Comparison of ENCODE assay signal across 38 mouse cellular contexts in genomic region chr6:78425497-78425896, GRCm38 (mm10). TPM values are rescaled to one million over a fixed set of nuclear protein-coding genes. Genes with fewer than 3 reads are reported as not detected.
"Had no signal": no experiment of that assay in that cellular context is flagged by ENCODE, and none has a peak within 500 bp of the region (broad histone marks: within the 10 kb centered on the region; RNA-seq: fewer than 3 reads in every experiment).

No protein-coding gene starts in this region.

- H3K27me3 ChIP-seq: heart, embryonic 13.5 days; heart, embryonic 15.5 days; hindbrain, embryonic 13.5 days; hindbrain, embryonic 15.5 days; limb, embryonic 12.5 days; liver, embryonic 13.5 days; liver, embryonic 15.5 days had no signal

- H3K4me1 ChIP-seq: heart, embryonic 10.5 days; heart, embryonic 13.5 days; heart, embryonic 15.5 days; hindbrain, embryonic 13.5 days; hindbrain, embryonic 15.5 days; limb, embryonic 10.5 days; limb, embryonic 12.5 days; liver, embryonic 13.5 days; liver, embryonic 15.5 days had no signal

- ATAC-seq: forebrain, postnatal 0 days; hindbrain, postnatal 0 days had no signal

- H3K36me3 ChIP-seq: heart, embryonic 10.5 days; heart, embryonic 13.5 days; heart, embryonic 15.5 days; hindbrain, embryonic 13.5 days; hindbrain, embryonic 15.5 days; limb, embryonic 10.5 days; limb, embryonic 12.5 days; liver, embryonic 13.5 days; liver, embryonic 15.5 days had no signal

- H3K4me3 ChIP-seq: heart, adult 2 months; heart, embryonic 10.5 days; heart, embryonic 13.5 days; heart, embryonic 15.5 days; hindbrain, embryonic 13.5 days; hindbrain, embryonic 15.5 days; left cerebral cortex, adult 2 months; limb, embryonic 10.5 days; limb, embryonic 12.5 days; liver, embryonic 13.5 days; liver, embryonic 15.5 days had no signal

- H3K9me3 ChIP-seq: heart, embryonic 10.5 days; heart, embryonic 13.5 days; hindbrain, embryonic 13.5 days; hindbrain, embryonic 15.5 days; limb, embryonic 10.5 days; limb, embryonic 12.5 days; liver, embryonic 13.5 days; liver, embryonic 15.5 days had no signal

- DNase-seq: forebrain, postnatal 0 days; gastrocnemius, postnatal 14 days; gastrocnemius, postnatal 36 days; heart, adult 11 months; heart, adult 2 months; heart, postnatal 14 days; heart, postnatal 36 days; kidney, adult 18-20 months; kidney, adult 8-10 months; kidney, postnatal 10 days; kidney, postnatal 25 days; liver; liver, embryonic 13.5 days had no signal

- H3K4me2 ChIP-seq: heart, embryonic 13.5 days; heart, embryonic 15.5 days; hindbrain, embryonic 13.5 days; hindbrain, embryonic 15.5 days; limb, embryonic 12.5 days; liver, embryonic 13.5 days; liver, embryonic 15.5 days had no signal

- H3K27ac ChIP-seq: heart, adult 2 months; heart, embryonic 10.5 days; heart, embryonic 13.5 days; heart, embryonic 15.5 days; hindbrain, embryonic 13.5 days; hindbrain, embryonic 15.5 days; hindbrain, postnatal 0 days; left cerebral cortex, adult 2 months; limb, embryonic 10.5 days; limb, embryonic 12.5 days; liver, embryonic 13.5 days; liver, embryonic 15.5 days had no signal

- H3K9ac ChIP-seq: forebrain, postnatal 0 days; heart, embryonic 13.5 days; heart, embryonic 15.5 days; hindbrain, embryonic 13.5 days; hindbrain, embryonic 15.5 days; limb, embryonic 12.5 days; liver, embryonic 13.5 days; liver, embryonic 15.5 days had no signal

RNA-seq across cellular contexts. Expression of gene Reg1, which starts 3.0 kb away (rescaled TPM):
- total RNA-seq: forebrain, postnatal 0 days; gastrocnemius, adult 18-20 months; gastrocnemius, adult 8-10 months; gastrocnemius, postnatal 14 days; gastrocnemius, postnatal 36 days; heart, adult 2 months; heart, postnatal 14 days; heart, postnatal 36 days; hematopoietic stem cell, adult 5-6 weeks; hindbrain, postnatal 0 days; layer of hippocampus, adult 18-20 months; layer of hippocampus, postnatal 10 days; layer of hippocampus, postnatal 25 days; left cerebral cortex, adult 2 months; left cerebral cortex, postnatal 14 days; left cerebral cortex, postnatal 36 days had no signal
- polyA plus RNA-seq: forebrain, postnatal 0 days; heart, adult 2 months; heart, embryonic 10.5 days; heart, embryonic 13.5 days; heart, embryonic 15.5 days; heart, postnatal 0 days; hindbrain, embryonic 11.5 days; hindbrain, embryonic 13.5 days; hindbrain, embryonic 15.5 days; hindbrain, postnatal 0 days; kidney, embryonic 14.5 days; kidney, embryonic 16.5 days; limb, embryonic 10.5 days; limb, embryonic 12.5 days; limb, embryonic 14.5 days; liver, embryonic 13.5 days; liver, embryonic 15.5 days had no signal

RNA-seq across cellular contexts. Expression of gene Reg2, which starts 30.1 kb away (rescaled TPM):
- total RNA-seq: forebrain, postnatal 0 days; gastrocnemius, adult 18-20 months; gastrocnemius, adult 8-10 months; gastrocnemius, postnatal 14 days; gastrocnemius, postnatal 36 days; heart, adult 2 months; heart, postnatal 14 days; heart, postnatal 36 days; hematopoietic stem cell, adult 5-6 weeks; hindbrain, postnatal 0 days; layer of hippocampus, adult 18-20 months; layer of hippocampus, postnatal 10 days; layer of hippocampus, postnatal 25 days; left cerebral cortex, adult 2 months; left cerebral cortex, postnatal 14 days; left cerebral cortex, postnatal 36 days had no signal
- polyA plus RNA-seq: forebrain, postnatal 0 days; gonadal fat pad, adult 2 months; heart, adult 2 months; heart, embryonic 10.5 days; heart, embryonic 13.5 days; heart, embryonic 15.5 days; heart, postnatal 0 days; hindbrain, embryonic 11.5 days; hindbrain, embryonic 13.5 days; hindbrain, embryonic 15.5 days; hindbrain, postnatal 0 days; intestine, embryonic 14.5 days; kidney, embryonic 14.5 days; kidney, embryonic 16.5 days; limb, embryonic 10.5 days; limb, embryonic 12.5 days; limb, embryonic 14.5 days; liver, embryonic 13.5 days; liver, embryonic 15.5 days had no signal

RNA-seq across cellular contexts. Expression of gene Reg3g, which starts 43.2 kb away (rescaled TPM):
- total RNA-seq: forebrain, postnatal 0 days; gastrocnemius, adult 18-20 months; gastrocnemius, adult 8-10 months; gastrocnemius, postnatal 14 days; gastrocnemius, postnatal 36 days; heart, adult 2 months; heart, postnatal 36 days; hematopoietic stem cell, adult 5-6 weeks; hindbrain, postnatal 0 days; layer of hippocampus, adult 18-20 months; layer of hippocampus, postnatal 10 days; layer of hippocampus, postnatal 25 days; left cerebral cortex, adult 2 months; left cerebral cortex, postnatal 14 days; left cerebral cortex, postnatal 36 days had no signal
- polyA plus RNA-seq: forebrain, postnatal 0 days; gonadal fat pad, adult 2 months; heart, embryonic 10.5 days; heart, embryonic 13.5 days; hindbrain, embryonic 11.5 days; hindbrain, embryonic 13.5 days; hindbrain, embryonic 15.5 days; hindbrain, postnatal 0 days; intestine, embryonic 14.5 days; kidney, embryonic 14.5 days; kidney, embryonic 16.5 days; limb, embryonic 10.5 days; limb, embryonic 12.5 days; limb, embryonic 14.5 days; liver, embryonic 13.5 days; liver, embryonic 15.5 days had no signal

RNA-seq across cellular contexts. Expression of gene Reg3a, which starts 45.0 kb away (rescaled TPM):
- total RNA-seq: forebrain, postnatal 0 days; gastrocnemius, adult 18-20 months; gastrocnemius, adult 8-10 months; gastrocnemius, postnatal 14 days; gastrocnemius, postnatal 36 days; heart, adult 2 months; heart, postnatal 14 days; heart, postnatal 36 days; hematopoietic stem cell, adult 5-6 weeks; layer of hippocampus, adult 18-20 months; layer of hippocampus, postnatal 10 days; layer of hippocampus, postnatal 25 days; left cerebral cortex, adult 2 months; left cerebral cortex, postnatal 14 days; left cerebral cortex, postnatal 36 days had no signal
- polyA plus RNA-seq: forebrain, postnatal 0 days; gonadal fat pad, adult 2 months; heart, adult 2 months; heart, embryonic 10.5 days; heart, embryonic 13.5 days; heart, embryonic 15.5 days; heart, postnatal 0 days; hindbrain, embryonic 11.5 days; hindbrain, embryonic 13.5 days; hindbrain, embryonic 15.5 days; hindbrain, postnatal 0 days; intestine, embryonic 14.5 days; kidney, embryonic 14.5 days; kidney, embryonic 16.5 days; limb, embryonic 10.5 days; limb, embryonic 12.5 days; limb, embryonic 14.5 days; liver, embryonic 13.5 days; liver, embryonic 15.5 days had no signal

RNA-seq across cellular contexts. Expression of gene Reg3d, which starts 46.8 kb away (rescaled TPM):
- total RNA-seq: forebrain, postnatal 0 days; gastrocnemius, adult 18-20 months; gastrocnemius, adult 8-10 months; gastrocnemius, postnatal 14 days; gastrocnemius, postnatal 36 days; heart, adult 2 months; heart, postnatal 14 days; heart, postnatal 36 days; hematopoietic stem cell, adult 5-6 weeks; hindbrain, postnatal 0 days; layer of hippocampus, adult 18-20 months; layer of hippocampus, postnatal 10 days; layer of hippocampus, postnatal 25 days; left cerebral cortex, adult 2 months; left cerebral cortex, postnatal 14 days; left cerebral cortex, postnatal 36 days had no signal
- polyA plus RNA-seq: forebrain, postnatal 0 days; gonadal fat pad, adult 2 months; heart, adult 2 months; heart, embryonic 10.5 days; heart, embryonic 13.5 days; heart, embryonic 15.5 days; heart, postnatal 0 days; hindbrain, embryonic 11.5 days; hindbrain, embryonic 13.5 days; hindbrain, embryonic 15.5 days; hindbrain, postnatal 0 days; intestine, embryonic 14.5 days; kidney, embryonic 14.5 days; kidney, embryonic 16.5 days; limb, embryonic 10.5 days; limb, embryonic 12.5 days; limb, embryonic 14.5 days; liver, embryonic 13.5 days; liver, embryonic 15.5 days had no signal
